Mouse (Mus musculus): ENCODE results near the gene Prss21.

DNA sequence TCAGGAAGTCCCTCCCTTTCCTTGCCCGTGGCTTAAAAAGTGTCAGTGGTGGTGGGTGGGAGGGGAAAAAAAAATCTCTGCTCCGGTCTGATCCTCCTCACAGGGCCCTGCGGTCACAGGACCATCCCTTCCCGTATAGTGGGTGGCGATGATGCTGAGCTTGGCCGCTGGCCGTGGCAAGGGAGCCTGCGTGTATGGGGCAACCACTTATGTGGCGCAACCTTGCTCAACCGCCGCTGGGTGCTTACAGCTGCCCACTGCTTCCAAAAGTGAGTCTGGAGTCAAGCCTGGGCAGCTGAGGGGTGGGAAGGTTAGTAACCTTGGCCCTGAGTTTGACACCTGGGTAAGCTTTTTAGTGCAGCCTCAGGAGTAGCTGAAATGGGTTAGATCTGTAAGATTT lies 657 bp downstream of the Prss21 start:
- no peak for TF ChIP-seq CTCF (conservative IDR thresholded peaks at IDR 0.05; ENCODE audit: low read length)
- no peak for TF ChIP-seq NANOG (IDR thresholded peaks at IDR 0.05; ENCODE audit: borderline replicate concordance, low read length)

All from E14TG2a.4 (cell line).